ENCODE assay signal across 7 mouse cellular contexts in the genomic region with DNA sequence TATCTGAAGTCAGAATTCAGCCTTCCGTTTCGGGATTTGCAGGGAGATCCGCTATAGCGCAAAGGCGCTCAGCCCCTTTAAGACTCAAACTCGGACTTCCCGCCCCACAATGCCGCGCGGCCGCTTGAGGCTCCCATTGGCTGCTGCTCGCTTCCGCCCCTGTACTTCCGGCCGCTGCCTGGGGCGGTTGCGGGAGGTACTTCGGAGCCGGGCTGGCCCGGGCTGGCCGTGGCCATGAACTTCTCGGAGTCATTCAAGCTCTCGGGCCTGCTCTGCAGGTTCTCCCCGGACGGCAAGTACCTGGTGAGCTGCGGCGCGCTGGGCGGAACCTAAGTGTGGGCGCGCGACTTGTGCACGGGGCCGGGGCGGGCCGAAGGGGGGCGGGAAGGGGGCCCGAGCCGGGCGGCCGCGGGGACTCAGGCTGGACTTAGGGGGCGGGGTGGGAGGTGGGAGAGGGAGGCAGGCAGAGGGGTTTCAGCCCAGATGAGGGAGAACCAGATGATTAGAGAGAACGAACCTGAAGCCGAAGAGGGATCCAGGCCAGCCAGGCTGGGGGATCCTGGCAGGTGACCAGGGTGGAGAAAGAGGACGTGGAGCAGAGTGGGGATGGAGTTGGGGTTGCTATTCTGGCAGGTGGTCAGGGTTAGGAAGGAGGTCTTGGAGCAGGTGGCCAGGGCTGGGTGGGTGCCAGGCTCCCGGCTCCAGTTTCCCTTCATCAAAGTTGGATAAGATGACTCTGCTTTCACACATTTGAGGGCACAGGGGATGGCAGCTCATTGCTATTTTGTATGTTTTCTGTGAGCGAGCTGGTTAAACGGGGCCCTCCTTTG. TPM values are rescaled to one million over a fixed set of nuclear protein-coding genes. Genes with fewer than 3 reads are reported as not detected.
A peak's percentile ranks its signal among the peaks of the same experiment; 100 is the strongest.
DNase-seq lines count a peak whose midpoint lies in the region; ATAC-seq and TF ChIP-seq lines count a peak whose summit lies in the region.

A gene (plus strand): TSS at position 162 of the 830 bp plus-strand sequence.

- peak; percentile 87 for DNase-seq in adrenal gland, adult 8-10 months
- peak; percentile 84 for DNase-seq in embryo, embryonic 11.5 days (ENCODE audit: low read depth, low spot score)
- peak; percentile 82 to 85 for DNase-seq in gastrocnemius, postnatal 36 days
- peak; percentile 93 for DNase-seq in left cerebral cortex, postnatal 4 days

- ATAC-seq in intestine, embryonic 15.5 days = peak; percentile 96
- ATAC-seq in midbrain, embryonic 12.5 days (ENCODE audit: low FRiP score, low read depth) = peak; percentile 96

- no peak for TF ChIP-seq CTCF in small intestine, adult 2 months (IDR thresholded peaks at IDR 0.05; ENCODE audit: extremely low read depth, insufficient read length, insufficient replicate concordance, low read depth, low read length)

- H3K27me3 ChIP-seq in intestine, embryonic 15.5 days (replicated peaks) = peaks cover 40% of the 10 kb centered on the region
- H3K27me3 ChIP-seq in midbrain, embryonic 12.5 days = peaks cover 44% of the 10 kb centered on the region
- H3K27me3 ChIP-seq in small intestine, adult 2 months (ENCODE audit: control insufficient read depth, insufficient read depth, low read length) = peaks cover 39% of the 10 kb centered on the region

- H3K9ac ChIP-seq in intestine, embryonic 15.5 days = peak within 1 kb of the TSS; percentile 80
- H3K9ac ChIP-seq in midbrain, embryonic 12.5 days (replicated peaks) = peak within 1 kb of the TSS; percentile 80

- peak within 1 kb of the TSS; percentile 84 for H3K4me3 ChIP-seq in intestine, embryonic 15.5 days (replicated peaks)
- H3K4me3 ChIP-seq in midbrain, embryonic 12.5 days = peak within 1 kb of the TSS; percentile 88
- peak within 1 kb of the TSS; percentile 75 for H3K4me3 ChIP-seq in small intestine, adult 2 months (ENCODE audit: low read depth, low read length)

- no peaks in the 10 kb centered on the region for H3K9me3 ChIP-seq in intestine, embryonic 15.5 days
- H3K9me3 ChIP-seq in midbrain, embryonic 12.5 days = no peaks in the 10 kb centered on the region

- TF ChIP-seq POLR2A in small intestine, adult 2 months (IDR thresholded peaks at IDR 0.05; ENCODE audit: low read depth, low read length) = peak; percentile 62; the same call in 1 of the 2 replicates

- peaks cover 23% of the 10 kb centered on the region for H3K4me1 ChIP-seq in intestine, embryonic 15.5 days (replicated peaks)
- peaks cover 39% of the 10 kb centered on the region for H3K4me1 ChIP-seq in midbrain, embryonic 12.5 days
- peaks cover 21% of the 10 kb centered on the region for H3K4me1 ChIP-seq in small intestine, adult 2 months (ENCODE audit: control insufficient read depth, insufficient read depth, insufficient read length, low read length)

- intact Hi-C loops in gastrocnemius, postnatal 36 days (cut with DNase I) = no loop called here
- intact Hi-C loops in left cerebral cortex, postnatal 4 days (cut with DNase I) = loop anchor here (5.0 kb wide), 1 partner anchor 75 kb away; no protein-coding TSS in a partner anchor

- H3K36me3 ChIP-seq in intestine, embryonic 15.5 days = no peaks in the 10 kb centered on the region
- H3K36me3 ChIP-seq in midbrain, embryonic 12.5 days = peaks cover 13% of the 10 kb centered on the region
- H3K36me3 ChIP-seq in small intestine, adult 2 months (ENCODE audit: control insufficient read depth, insufficient read depth, low read length) = 0 out of 2 replicates have a peak, but pooled peaks cover under 1% of the 10 kb centered on the region

- peak within 1 kb of the TSS; percentile 93 for H3K4me2 ChIP-seq in intestine, embryonic 15.5 days (replicated peaks)
- peak within 1 kb of the TSS; percentile 92 for H3K4me2 ChIP-seq in midbrain, embryonic 12.5 days (replicated peaks)

- H3K27ac ChIP-seq in intestine, embryonic 15.5 days = peak within 1 kb of the TSS; percentile 86
- H3K27ac ChIP-seq in midbrain, embryonic 12.5 days (replicated peaks) = 0 out of 2 replicates have a peak within 1 kb of the TSS, but pooled peaks have one; percentile 61
- peak within 1 kb of the TSS; percentile 41; the same call in 1 of the 2 replicates for H3K27ac ChIP-seq in small intestine, adult 2 months (ENCODE audit: insufficient read depth, low read depth, low read length)

- WGBS in intestine, embryonic 15.5 days = 3% methylated on average over 49 of the region's 49 CpGs
- 2% methylated on average over 48 of the region's 49 CpGs for WGBS in midbrain, embryonic 12.5 days
- 1% methylated on average over 49 of the region's 49 CpGs for WGBS in small intestine, adult 2 months

RNA-seq across cellular contexts. Expression of the gene that starts here (rescaled TPM):
- 10 to 100 TPM; 21.6 to 28.6 (median 22.8) TPM for total RNA-seq in adrenal gland, adult 8-10 months (2022)
- 1 to 10 TPM; 7.0 to 8.7 TPM for total RNA-seq in gastrocnemius, postnatal 36 days (2021)
- polyA plus RNA-seq in intestine, embryonic 15.5 days (2015; fragmentation: Nextera tagmentation; extraction: Ambion mirVana) = 28.9 and 31.2 TPM in 2 replicates
- 10 to 100 TPM; 27.0 to 30.4 TPM for total RNA-seq in left cerebral cortex, postnatal 4 days (2021)
- polyA plus RNA-seq in midbrain, embryonic 12.5 days (2016; fragmentation: Nextera tagmentation; extraction: Ambion mirVana) = 46.9 and 52.5 TPM in 2 replicates
- polyA plus RNA-seq in small intestine, adult 2 months (2012; rRNA removed) = 10.9 and 16.9 TPM in 2 replicates

Comparison
In these comparisons a context has a peak if more than half of its experiments do, and no peak if none do; other contexts are left out.
1. Peak in every context shown above with its lines: DNase-seq, ATAC-seq, H3K4me3 ChIP-seq and H3K27ac ChIP-seq.